Mouse (Mus musculus): ENCODE measurements around the gene Xpr1. TPM values are rescaled to one million over a fixed set of nuclear protein-coding genes. Genes with fewer than 3 reads are reported as not detected.

Xpr1 gene
- total and polyA plus RNA-seq, 3 experiments: 6.2 to 67.8 (median 12.2) TPM

- Histone ChIP-seq H3K4me1 (ENCODE audit: control insufficient read depth in 1 of 2, insufficient read depth in 2 of 2, low read length in 2 of 2) (peaks cover 0 to 2% of the 10 kb centered on the region in 2 experiments; a peak in 1 of 4 replicates), H3K9ac (ENCODE audit: control insufficient read depth, low read depth, low read length, poor library complexity, severe bottlenecking) (no peak overlapping the region), H3K4me3 (ENCODE audit: control insufficient read depth in 1 of 2, insufficient read depth in 1 of 2, low read depth in 2 of 2, low read length in 2 of 2) (no peak overlapping the region), H3K27me3 (ENCODE audit: control insufficient read depth in 1 of 2, insufficient read depth in 2 of 2, low read length in 2 of 2) (no peaks in the 10 kb centered on the region), H3K36me3 (ENCODE audit: control insufficient read depth in 1 of 2, insufficient read depth in 2 of 2, low read length in 2 of 2) (peaks cover 0 to 9% of the 10 kb centered on the region in 2 experiments; a peak in 2 of 4 replicates), H3K79me2 (ENCODE audit: control insufficient read depth, insufficient read depth, low read length, poor library complexity) (no peaks in the 10 kb centered on the region), H3K27ac (ENCODE audit: control insufficient read depth, low read depth, low read length) (no peak overlapping the region), H3K9me3 (replicated peaks; ENCODE audit: insufficient read depth, low read length) (no peaks in the 10 kb centered on the region)
- DNase-seq (ENCODE audit: low read depth, low spot score): no peak
- TF ChIP-seq SMC3 (IDR thresholded peaks at IDR 0.05; ENCODE audit: low read depth, low read length) (no peak), MYC (IDR thresholded peaks at IDR 0.05; ENCODE audit: low read depth, low read length) (no peak), UBTF (IDR thresholded peaks at IDR 0.05; ENCODE audit: borderline replicate concordance, insufficient read depth, low read depth, low read length) (no peak), CHD2 (IDR thresholded peaks at IDR 0.05; ENCODE audit: low read length) (no peak), TAL1 (IDR thresholded peaks at IDR 0.05; ENCODE audit: low read length) (no peak), NRF1 (IDR thresholded peaks at IDR 0.05; ENCODE audit: insufficient read depth, low read depth, low read length, poor library complexity, severe bottlenecking) (no peak)
Observed at GRCm38 (mm10) chr1:155311672-155312071, 105.5 kb downstream of the Xpr1 start.

- Histone ChIP-seq H3K36me3 (ENCODE audit: control insufficient read depth in 1 of 2, insufficient read depth in 2 of 2, low read length in 2 of 2) (peaks cover 0 to 1% of the 10 kb centered on the region in 2 experiments; a peak in 1 of 4 replicates), H3K4me1 (ENCODE audit: control insufficient read depth in 1 of 2, insufficient read depth in 2 of 2, low read length in 2 of 2) (no peaks in the 10 kb centered on the region), H3K79me2 (ENCODE audit: control insufficient read depth, insufficient read depth, low read length, poor library complexity) (no peaks in the 10 kb centered on the region), H3K27ac (ENCODE audit: control insufficient read depth, low read depth, low read length) (no peak overlapping the region), H3K4me3 (ENCODE audit: control insufficient read depth in 1 of 2, insufficient read depth in 1 of 2, low read depth in 2 of 2, low read length in 2 of 2) (no peak overlapping the region), H3K9ac (ENCODE audit: control insufficient read depth, low read depth, low read length, poor library complexity, severe bottlenecking) (no peak overlapping the region), H3K27me3 (ENCODE audit: control insufficient read depth in 1 of 2, insufficient read depth in 2 of 2, low read length in 2 of 2) (no peaks in the 10 kb centered on the region), H3K9me3 (replicated peaks; ENCODE audit: insufficient read depth, low read length) (no peaks in the 10 kb centered on the region)
- DNase-seq (ENCODE audit: low read depth, low spot score): no peak
- TF ChIP-seq KAT2A (conservative IDR thresholded peaks at IDR 0.05; ENCODE audit: low read depth, low read length): no peak
Observed at GRCm38 (mm10) chr1:155306879-155307278, 110.3 kb downstream of the Xpr1 start.

- TF ChIP-seq UBTF (IDR thresholded peaks at IDR 0.05; ENCODE audit: borderline replicate concordance, insufficient read depth, low read depth, low read length) (no peak), USF1 (IDR thresholded peaks at IDR 0.05; ENCODE audit: low read depth, low read length) (no peak), E2F4 (IDR thresholded peaks at IDR 0.05; ENCODE audit: borderline replicate concordance, low read depth, low read length) (no peak), MAZ (IDR thresholded peaks at IDR 0.05; ENCODE audit: low read depth, low read length) (no peak), EP300 (IDR thresholded peaks at IDR 0.05; ENCODE audit: low read depth in 1 of 2, low read length in 2 of 2) (no peak), MXI1 (IDR thresholded peaks at IDR 0.05; ENCODE audit: low read depth, low read length) (no peak)
- no peaks in the 10 kb centered on the region for H3K4me1 ChIP-seq (ENCODE audit: control insufficient read depth in 1 of 2, insufficient read depth in 2 of 2, low read length in 2 of 2)
- DNase-seq (ENCODE audit: low read depth, low spot score): no peak
- no peak overlapping the region for H3K4me3 ChIP-seq (ENCODE audit: control insufficient read depth in 1 of 2, insufficient read depth in 1 of 2, low read depth in 2 of 2, low read length in 2 of 2)
- no peaks in the 10 kb centered on the region for H3K79me2 ChIP-seq (ENCODE audit: control insufficient read depth, insufficient read depth, low read length, poor library complexity)
- H3K9me3 ChIP-seq (replicated peaks; ENCODE audit: insufficient read depth, low read length): no peaks in the 10 kb centered on the region
- no peak overlapping the region for H3K9ac ChIP-seq (ENCODE audit: control insufficient read depth, low read depth, low read length, poor library complexity, severe bottlenecking)
- peaks cover 0 to 1% of the 10 kb centered on the region in 2 experiments; a peak in 1 of 4 replicates for H3K36me3 ChIP-seq (ENCODE audit: control insufficient read depth in 1 of 2, insufficient read depth in 2 of 2, low read length in 2 of 2)
- no peak overlapping the region for H3K27ac ChIP-seq (ENCODE audit: control insufficient read depth, low read depth, low read length)
- no peaks in the 10 kb centered on the region for H3K27me3 ChIP-seq (ENCODE audit: control insufficient read depth in 1 of 2, insufficient read depth in 2 of 2, low read length in 2 of 2)
Observed at GRCm38 (mm10) chr1:155303402-155303801, 113.8 kb downstream of the Xpr1 start.
